Mouse (Mus musculus) thymus, postnatal 14 days (tissue): ENCODE measurements at regions not wholly inside any gene's neighbourhood (a gene's known extent, or its start where the extent isn't known, plus 50 kb on each side); places are given as distances from the start of the nearest gene placed in this dataset.

Experiments
- DNase-seq: peaks from one replicate; pipeline ENCODE4 v3.0.0; 2021

- DNase-seq, result no peak
Observed at GRCm38 (mm10) chr16:87783561-87784304, 85.0 kb downstream of the Bach1 start.

GRCm38 (mm10) chr16:87784405-87784994, 85.8 kb downstream of the Bach1 start:
- DNase-seq, result no peak

- DNase-seq, result no peak
Observed at GRCm38 (mm10) chr16:87789539-87789938, 90.8 kb downstream of the Bach1 start.

- no peak for DNase-seq
Observed at GRCm38 (mm10) chr16:87789957-87790356, 91.2 kb downstream of the Bach1 start.

GRCm38 (mm10) chr16:87796514-87797248, 97.9 kb downstream of the Bach1 start:
- peak; percentile 15 for DNase-seq

GRCm38 (mm10) chr16:87802317-87802716, 103.6 kb downstream of the Bach1 start:
- DNase-seq, result no peak

GRCm38 (mm10) chr16:87817590-87817989, 118.8 kb downstream of the Bach1 start:
- no peak for DNase-seq

- no peak for DNase-seq
Observed at GRCm38 (mm10) chr16:87834296-87834695, 135.6 kb downstream of the Bach1 start.

- peak; percentile 63 for DNase-seq
Observed at GRCm38 (mm10) chr16:87840949-87841546, 142.3 kb downstream of the Bach1 start.
